Mouse (Mus musculus) liver, embryonic 14.5 days (tissue): ENCODE data around the gene Il1r1.

Experiments
- CTCF ChIP-seq: IDR thresholded peaks from 2 replicates; pipeline ENCODE4 v1.5.1; 2016; ENCODE audit warnings: antibody characterized with exemption, low read depth, control low read depth
- EP300 ChIP-seq: IDR thresholded peaks from 2 replicates; pipeline ENCODE4 v1.6.1; 2016; ENCODE audit warnings: antibody characterized with exemption, low read depth

- TF ChIP-seq EP300 (no peak), CTCF (no peak)
Measured at GRCm38 (mm10) chr1:40220549-40220948, 4.3 kb upstream of the Il1r1 start.
